Mouse (Mus musculus) urinary bladder, postnatal 14 days (tissue): ENCODE measurements around the gene Sp8.

Experiments
- DNase-seq: peaks from one replicate; pipeline ENCODE4 v3.0.0; 2021; ENCODE audit warnings: low spot score

The Sp8 gene

GRCm38 (mm10) chr12:118848496-118849202, 2.5 kb downstream of the Sp8 start:
- peak; percentile 20 for DNase-seq

DNA sequence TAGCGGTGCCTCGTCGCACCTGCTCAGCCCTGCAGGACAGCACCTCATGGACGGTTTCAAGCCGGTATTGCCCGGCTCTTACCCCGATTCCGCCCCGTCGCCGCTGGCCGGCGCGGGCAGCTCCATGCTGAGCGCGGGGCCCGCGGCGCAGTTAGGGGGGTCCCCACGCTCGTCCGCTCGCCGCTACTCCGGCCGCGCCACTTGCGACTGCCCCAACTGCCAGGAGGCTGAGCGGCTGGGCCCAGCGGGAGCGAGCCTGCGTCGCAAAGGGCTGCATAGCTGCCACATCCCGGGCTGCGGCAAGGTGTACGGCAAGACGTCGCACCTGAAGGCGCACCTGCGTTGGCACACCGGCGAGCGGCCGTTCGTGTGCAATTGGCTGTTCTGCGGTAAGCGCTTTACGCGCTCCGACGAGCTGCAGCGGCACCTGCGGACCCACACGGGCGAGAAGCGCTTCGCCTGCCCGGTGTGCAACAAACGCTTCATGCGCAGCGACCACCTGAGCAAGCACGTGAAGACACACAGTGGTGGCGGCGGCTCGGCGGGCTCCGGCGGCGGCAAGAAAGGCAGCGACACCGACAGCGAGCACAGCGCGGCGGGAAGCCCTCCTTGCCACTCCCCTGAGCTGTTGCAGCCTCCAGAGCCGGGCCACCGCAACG, 3.2 kb downstream of the Sp8 start:
- no peak for DNase-seq

- no peak for DNase-seq
These were observed 3.9 kb downstream of the Sp8 start for GRCm38 (mm10) chr12:118849996-118850395.

GRCm38 (mm10) chr12:118850851-118851410, 4.8 kb downstream of the Sp8 start:
- no peak for DNase-seq

GRCm38 (mm10) chr12:118853331-118853730, 7.2 kb downstream of the Sp8 start:
- no peak for DNase-seq

DNA sequence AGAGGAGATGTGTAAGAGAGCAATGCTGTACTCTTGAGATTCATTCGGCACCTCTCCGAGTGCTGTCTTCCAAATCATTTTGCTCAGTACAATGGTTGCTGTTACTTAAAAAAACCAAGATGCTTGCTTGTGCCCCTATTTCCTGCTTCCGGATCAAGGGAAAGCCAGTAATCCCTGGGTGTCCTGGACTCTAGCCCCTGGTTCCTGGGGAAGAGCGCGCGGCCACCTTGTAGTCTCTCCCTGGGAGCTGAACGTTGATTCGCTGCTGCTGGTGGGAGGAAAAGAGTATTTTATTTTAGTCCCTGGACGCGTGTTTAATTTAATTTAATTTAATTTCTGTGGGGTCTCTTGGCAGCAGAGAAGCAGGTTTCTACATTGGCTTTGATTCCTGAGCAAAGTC, 8.3 kb downstream of the Sp8 start:
- DNase-seq = no peak

DNA sequence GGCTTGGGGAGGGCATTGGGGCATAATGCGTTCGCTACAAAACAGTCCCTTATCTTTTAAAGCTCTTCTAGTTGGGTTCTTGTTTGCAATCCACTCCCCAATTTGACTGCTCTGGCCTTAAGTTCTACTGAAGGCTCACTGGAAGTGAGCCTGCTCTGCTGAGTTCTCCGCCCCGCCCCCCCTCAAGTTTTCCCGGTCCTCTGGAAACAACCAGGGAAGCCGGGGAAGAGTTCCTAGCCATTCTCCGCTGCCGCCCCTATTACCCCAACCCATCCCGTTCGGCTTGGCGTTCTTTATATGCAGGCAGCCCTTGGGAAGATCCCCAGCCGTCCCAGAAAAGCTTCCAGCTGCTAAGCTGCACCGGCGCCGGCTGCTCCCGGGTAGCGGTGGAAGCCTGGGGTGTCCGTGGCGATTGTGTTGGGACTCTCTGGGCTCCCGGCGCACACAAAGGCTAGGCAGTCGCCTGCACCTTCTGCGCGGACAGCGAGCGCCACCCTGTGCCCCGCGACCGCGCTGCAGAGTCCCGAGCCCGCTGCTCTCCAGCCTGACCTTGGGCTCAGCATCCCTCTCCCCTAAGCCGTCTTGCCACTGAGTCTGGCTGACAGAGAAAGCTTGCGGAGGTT, 8.8 kb downstream of the Sp8 start:
- DNase-seq = peak; percentile 63

DNA sequence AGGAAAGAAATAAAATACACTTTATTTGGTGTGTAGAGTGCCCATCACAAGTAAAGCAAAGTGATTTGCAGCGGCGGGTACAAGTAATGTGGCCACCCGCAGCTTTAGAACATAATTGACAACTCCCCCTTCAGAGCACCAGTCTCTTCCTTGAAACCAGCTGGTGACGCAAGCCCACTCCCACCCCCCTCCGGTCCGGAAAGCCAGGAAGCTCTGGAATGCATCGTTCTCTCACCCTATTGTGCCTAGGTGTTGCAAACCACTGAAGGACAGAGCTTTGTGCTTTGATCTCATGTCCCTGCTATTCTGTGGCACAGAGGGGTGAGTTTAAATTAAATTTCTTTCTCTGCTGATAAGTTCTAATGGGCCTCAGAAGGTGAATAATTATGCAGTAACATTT, 10.0 kb downstream of the Sp8 start:
- no peak for DNase-seq

- no peak for DNase-seq
These were observed 26.5 kb downstream of the Sp8 start for GRCm38 (mm10) chr12:118872673-118873072.

DNA sequence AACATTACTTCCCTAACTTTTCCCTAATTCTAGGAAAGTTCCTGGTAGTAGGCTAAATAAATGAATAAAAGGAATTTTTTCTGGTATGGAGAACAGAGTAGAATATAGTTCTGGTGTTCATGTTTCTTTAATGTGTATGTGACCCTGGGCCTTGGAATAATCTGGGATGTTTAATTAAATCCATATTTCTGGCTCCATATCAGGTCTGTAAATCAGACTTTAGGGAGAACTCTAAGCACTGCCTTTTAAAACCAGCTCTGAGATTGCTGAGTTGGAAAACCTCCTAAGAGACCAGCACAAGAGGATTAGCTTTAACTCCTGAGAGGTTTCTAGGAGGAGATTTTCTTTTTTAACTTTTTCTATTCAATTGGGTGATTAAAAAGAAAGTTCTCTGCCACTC, 36.7 kb downstream of the Sp8 start:
- no peak for DNase-seq

- DNase-seq = peak; percentile 44
These were observed 41.8 kb downstream of the Sp8 start for GRCm38 (mm10) chr12:118887964-118888363.
